Mouse (Mus musculus) neutrophil, adult 5-6 weeks (primary cell): ENCODE results near the gene Rwdd4a. TPM values are rescaled to one million over a fixed set of nuclear protein-coding genes. Genes with fewer than 3 reads are reported as not detected.

Source experiments
- ATAC-seq: fragments of 151-379, 151-347 bp; 2 replicates; pipeline ENCODE4 v1.8.0; 2017; ENCODE audit warnings: mild to moderate bottlenecking, moderate TSS enrichment; ENCODE audit not compliant: insufficient number of reproducible peaks, poor library complexity, low FRiP score, severe bottlenecking; ENCODE audit errors: extremely low read depth
- total RNA-seq: library from RNA; stranded (forward); fragments of 200-1000 nt; gene quantifications from 2 replicates; pipeline ENCODE4 v1.2.3, GENCODE M21; 2017

Rwdd4a gene
- total RNA-seq, 1 experiment from 2014 or later: 11.4 TPM

DNA sequence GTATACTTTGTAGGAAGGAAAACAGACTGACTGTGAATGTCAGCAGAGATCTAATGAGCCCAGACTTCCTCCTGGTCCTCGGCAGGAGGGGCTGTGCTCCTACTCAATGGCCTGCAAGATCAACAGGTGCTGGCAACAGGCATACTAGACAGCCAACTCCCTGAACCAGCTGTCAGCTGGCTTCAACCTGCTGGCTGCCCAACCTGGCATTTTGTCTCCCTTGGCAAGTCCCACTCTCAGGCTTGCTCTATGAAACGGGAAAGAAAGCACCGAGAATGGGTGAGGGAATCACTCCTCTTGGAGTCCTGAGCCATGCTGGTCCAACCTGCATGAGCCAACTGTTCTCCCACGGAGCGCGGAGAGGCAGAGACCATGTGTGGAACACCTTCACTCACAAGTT, 36.7 kb downstream of the Rwdd4a start:
- no peak for ATAC-seq

- no peak for ATAC-seq
Observed at GRCm38 (mm10) chr8:47573482-47573881, 40.0 kb downstream of the Rwdd4a start.

DNA sequence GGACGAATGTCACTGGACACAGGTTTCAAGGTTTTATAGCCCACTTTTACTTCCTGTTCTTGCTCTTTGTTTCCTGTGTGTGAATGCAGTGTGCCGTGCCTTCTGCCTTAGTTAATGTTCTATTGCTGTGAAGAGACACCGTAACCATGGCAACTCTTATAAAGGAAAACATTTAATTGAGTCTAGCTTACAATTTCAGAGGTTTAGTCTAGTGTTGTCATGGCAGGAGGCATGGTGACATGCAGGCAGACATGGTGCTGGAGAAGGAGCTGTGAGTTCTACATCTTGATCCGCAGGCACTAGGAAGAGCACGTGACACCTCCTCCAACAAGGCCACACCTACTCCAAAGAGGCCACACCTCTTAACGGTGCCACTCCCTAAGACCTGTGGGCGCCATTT, 48.0 kb downstream of the Rwdd4a start:
- no peak for ATAC-seq

DNA sequence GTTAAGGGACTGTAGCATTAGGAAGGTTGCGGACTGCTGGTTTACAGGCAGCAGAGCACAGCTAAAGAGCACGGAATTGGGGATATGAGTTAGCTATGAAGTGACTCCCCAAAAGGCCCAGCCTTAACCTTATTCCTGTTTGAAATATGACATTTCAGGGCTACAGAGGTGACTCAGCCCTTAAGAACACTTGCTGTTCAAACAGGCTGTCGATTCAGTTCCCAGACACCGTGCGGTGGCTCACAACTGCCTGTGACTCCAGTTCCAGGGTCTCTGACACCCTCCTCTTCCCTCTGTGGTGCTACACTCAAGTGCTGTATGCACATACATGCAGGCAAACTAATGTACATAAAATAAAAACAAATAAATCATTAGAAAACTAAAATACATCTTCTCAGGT, 55.2 kb downstream of the Rwdd4a start:
- ATAC-seq: no peak

- no peak for ATAC-seq
Observed at GRCm38 (mm10) chr8:47590400-47590799, 56.9 kb downstream of the Rwdd4a start.

DNA sequence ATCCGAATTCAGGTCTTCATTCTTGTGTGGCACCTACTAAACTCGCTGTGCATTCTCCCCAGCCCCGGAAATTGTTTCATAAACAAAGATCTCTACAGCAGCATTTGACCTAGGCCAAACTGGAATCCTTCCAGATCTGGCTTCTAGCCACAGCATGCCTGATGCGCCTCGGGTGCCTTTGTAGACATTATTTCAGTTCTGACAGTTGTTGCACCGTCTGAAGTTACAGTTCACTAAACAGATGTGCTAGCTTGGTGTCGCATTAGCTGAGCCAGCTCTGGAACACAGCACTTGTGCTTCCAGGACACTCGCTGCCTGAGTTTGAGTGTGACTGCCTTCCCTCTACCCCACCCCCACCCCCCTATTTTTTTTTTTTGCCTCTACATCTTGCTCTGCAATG, 67.2 kb downstream of the Rwdd4a start:
- no peak for ATAC-seq

Other genes starting within 250 kb of the Rwdd4a start
- gene Stox2, start 87.3 kb upstream of the Rwdd4a start, total RNA-seq: 0.12 and 0.70 TPM in 2 replicates
- 59.5 and 60.4 TPM in 2 replicates for gene Trappc11, start 194 bp upstream of the Rwdd4a start, total RNA-seq
- gene Ing2, start 141.9 kb downstream of the Rwdd4a start, total RNA-seq: 31.4 and 46.9 TPM in 2 replicates
- 41.9 and 45.7 TPM in 2 replicates for gene Cdkn2aip, start 180.3 kb downstream of the Rwdd4a start, total RNA-seq